Mouse (Mus musculus): ENCODE results near the gene Olfr1201. TPM values are rescaled to one million over a fixed set of nuclear protein-coding genes. Genes with fewer than 3 reads are reported as not detected.

Gene Olfr1201
- total RNA-seq (2021) = not detected

DNA sequence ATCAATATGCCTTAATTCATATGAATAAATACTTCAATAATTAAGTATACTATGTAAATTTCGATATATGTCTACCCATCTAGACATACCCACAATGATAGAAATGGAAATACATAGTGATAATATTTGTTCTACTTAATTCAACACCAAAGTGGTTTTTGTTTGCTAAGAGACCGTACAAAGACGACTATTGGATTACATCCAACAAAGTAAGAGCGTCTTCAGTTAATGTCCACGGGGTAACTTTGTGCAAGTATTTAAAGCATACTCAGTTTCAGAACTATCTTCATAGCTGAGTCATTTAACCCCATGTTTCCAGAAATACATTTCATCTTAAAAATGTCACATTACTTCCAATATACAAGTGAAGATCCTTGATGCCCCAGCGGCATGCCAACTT, at the start of gene Olfr1201:
Gene Olfr1201, plus strand, starts transcription at position 301 of the 400 bp plus-strand sequence.
- no peak for DNase-seq

DNA sequence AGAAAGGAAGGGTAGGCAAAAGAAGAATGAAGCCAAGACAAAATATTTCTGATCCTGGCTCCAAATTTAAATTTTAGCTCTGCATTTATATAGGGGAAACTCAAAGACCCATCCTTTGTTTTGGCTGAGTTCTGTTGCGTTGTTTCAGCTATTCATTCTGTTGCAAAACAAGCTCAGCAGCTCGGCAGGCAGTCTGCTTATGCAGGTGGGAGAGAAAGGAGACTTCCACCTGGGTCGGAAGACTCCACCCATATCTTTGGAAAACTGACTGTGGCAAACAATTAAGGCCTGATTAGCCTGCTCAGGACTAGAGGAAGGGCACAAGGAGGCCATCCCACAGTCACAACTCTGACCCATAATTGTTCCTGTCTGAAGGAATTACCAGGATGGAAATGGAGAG, 49.5 kb upstream of the Olfr1201 start:
- no peak for DNase-seq

DNA sequence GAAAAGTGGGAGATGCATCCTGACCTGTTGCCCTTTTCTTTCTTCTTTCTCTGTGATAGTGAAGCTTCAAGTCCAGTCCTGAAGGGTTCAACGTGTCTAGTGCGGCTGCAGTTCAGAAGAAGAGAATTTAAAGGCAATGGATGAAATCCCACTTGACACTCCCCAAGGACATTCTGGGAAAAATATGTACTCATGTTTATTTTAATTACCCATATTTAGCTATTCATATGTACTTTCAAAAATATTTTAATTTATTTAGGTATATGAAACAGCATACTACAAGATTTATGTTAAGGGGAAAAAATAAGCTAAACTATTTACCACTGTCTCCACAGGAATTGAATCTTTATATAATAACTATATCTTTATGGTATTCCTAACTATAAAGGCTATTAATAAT, 41.6 kb upstream of the Olfr1201 start, which contains the start of gene Olfr1198:
Gene Olfr1198, minus strand, starts transcription at position 101 of the 400 bp plus-strand sequence.
- no peak for DNase-seq

DNA sequence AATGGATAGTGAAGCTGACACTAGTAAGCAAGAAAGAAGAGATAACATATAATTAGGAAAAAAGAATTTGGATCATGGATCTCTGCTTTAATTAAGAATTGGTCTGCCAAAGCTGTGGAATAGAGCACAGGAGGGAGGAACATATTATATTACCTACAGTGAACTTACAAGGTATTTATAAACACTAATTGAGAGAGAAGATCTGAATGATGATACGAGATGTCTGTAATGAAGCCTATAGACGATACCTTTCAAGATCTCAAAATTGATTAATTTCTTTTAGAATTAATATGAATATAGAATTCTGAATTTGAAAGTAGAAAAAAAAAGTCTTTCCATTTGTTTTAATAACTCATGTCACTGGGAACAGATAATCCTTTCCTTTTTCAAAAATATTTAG, 32.5 kb upstream of the Olfr1201 start, which contains the start of gene Olfr1199:
Gene Olfr1199, minus strand, starts transcription at position 101 of the 400 bp plus-strand sequence.
- no peak for DNase-seq

DNA sequence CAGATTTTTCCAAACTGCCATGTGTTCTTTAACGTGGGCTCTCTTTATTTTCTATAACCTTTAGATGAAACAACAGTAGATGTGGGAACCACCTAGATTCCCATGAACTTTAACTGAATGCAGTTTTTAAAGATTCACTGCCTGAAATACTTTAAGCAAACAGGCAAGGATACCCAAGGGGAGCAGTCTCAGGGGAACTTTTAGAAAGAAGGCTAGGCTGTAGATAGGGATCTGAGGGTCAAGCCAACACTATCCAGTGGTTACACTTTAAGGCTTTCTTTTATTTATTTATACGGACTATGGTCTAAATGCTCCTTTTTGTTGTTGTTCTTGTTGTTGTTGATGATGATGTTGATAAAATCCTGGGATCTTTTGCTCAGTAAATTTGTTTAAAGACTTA, 22.4 kb upstream of the Olfr1201 start, which contains the start of gene Olfr1200:
Gene Olfr1200, minus strand, starts transcription at position 101 of the 400 bp plus-strand sequence.
- DNase-seq = no peak

DNA sequence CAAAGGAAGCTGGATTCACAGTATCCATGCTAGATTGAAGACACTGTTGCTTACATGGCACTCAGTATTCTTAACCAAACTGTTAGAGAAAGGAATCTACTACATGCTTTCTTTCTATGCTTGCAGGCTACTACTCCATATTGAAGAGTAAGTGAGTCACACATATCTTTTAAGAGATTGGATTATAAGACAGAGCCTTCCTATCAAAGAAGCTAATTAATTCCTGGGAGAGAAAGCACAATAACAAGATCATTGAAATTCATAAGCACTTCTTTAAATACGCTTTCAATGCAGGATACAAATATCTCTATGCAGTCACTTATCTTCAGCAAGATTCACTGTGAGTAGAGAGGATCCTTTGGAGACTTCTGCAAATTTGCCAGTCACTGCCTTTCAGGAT, 21.4 kb downstream of the Olfr1201 start, which contains the start of gene Olfr1202:
Gene Olfr1202, plus strand, starts transcription at position 301 of the 400 bp plus-strand sequence.
- DNase-seq = no peak

DNA sequence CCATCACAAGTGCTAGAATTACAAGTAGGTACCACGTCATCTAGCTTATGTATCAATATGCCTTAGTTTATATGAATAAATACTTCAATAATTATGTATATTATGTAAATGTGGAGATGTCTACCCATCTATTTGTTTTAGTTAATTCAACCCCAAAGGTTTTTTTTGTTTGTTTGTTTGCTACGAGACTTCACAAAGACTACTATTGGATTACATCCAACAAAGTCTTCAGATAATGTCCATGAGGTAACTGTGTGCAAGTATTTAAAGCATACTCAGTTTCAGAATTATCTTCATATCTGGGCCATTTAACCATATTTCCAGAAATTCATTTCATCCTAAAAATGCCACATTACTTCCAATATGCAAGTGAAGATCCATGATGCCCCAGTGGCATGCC, 36.6 kb downstream of the Olfr1201 start, which contains the start of gene Olfr1205:
Gene Olfr1205, plus strand, starts transcription at position 301 of the 400 bp plus-strand sequence.
- no peak for DNase-seq

DNA sequence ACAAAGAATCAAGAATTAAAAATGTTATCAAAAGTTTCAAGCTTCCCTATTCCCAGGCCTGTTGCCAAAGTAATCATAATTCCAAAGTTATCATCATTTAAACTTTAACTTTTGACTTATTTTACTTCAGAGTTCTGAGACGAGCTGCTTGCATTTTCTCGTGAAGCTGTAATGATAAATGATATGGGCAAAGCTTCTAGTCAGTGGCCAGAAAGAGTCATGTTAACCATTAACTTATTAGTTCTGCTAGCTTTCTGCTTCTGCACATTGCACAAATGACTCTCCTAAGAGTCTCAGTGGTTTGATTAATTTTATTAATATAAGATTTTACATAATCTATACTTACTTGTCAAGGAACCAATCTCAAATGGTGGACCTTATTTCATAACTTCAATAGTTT, 45.6 kb downstream of the Olfr1201 start:
- no peak for DNase-seq

Other genes with a start within 250 kb of the Olfr1201 start
- gene Olfr1188, start 236.1 kb upstream of the Olfr1201 start, total RNA-seq (2021) = not detected
- not detected for gene Olfr1189, start 206.6 kb upstream of the Olfr1201 start, total RNA-seq (2021)
- not detected for gene Olfr1191-ps1, start 152.5 kb upstream of the Olfr1201 start, total RNA-seq (2021)
- not detected for gene Olfr1192-ps1, start 144.5 kb upstream of the Olfr1201 start, total RNA-seq (2021)
- gene Olfr1193, start 117.4 kb upstream of the Olfr1201 start, total RNA-seq (2021) = not detected
- gene Olfr1195, start 103.8 kb upstream of the Olfr1201 start, total RNA-seq (2021) = not detected
- not detected for gene Olfr1196, start 88.4 kb upstream of the Olfr1201 start, total RNA-seq (2021)
- gene Olfr1197, start 60.7 kb upstream of the Olfr1201 start, total RNA-seq (2021) = not detected
- gene Olfr1198, start 41.7 kb upstream of the Olfr1201 start, total RNA-seq (2021) = not detected
- gene Olfr1199, start 32.6 kb upstream of the Olfr1201 start, total RNA-seq (2021) = not detected
- not detected for gene Olfr1200, start 22.5 kb upstream of the Olfr1201 start, total RNA-seq (2021)
- gene Olfr1202, start 21.5 kb downstream of the Olfr1201 start, total RNA-seq (2021) = not detected
- not detected for gene Olfr1205, start 36.7 kb downstream of the Olfr1201 start, total RNA-seq (2021)
- not detected for gene Olfr1204, start 56.3 kb downstream of the Olfr1201 start, total RNA-seq (2021)
- not detected for gene Olfr1206, start 70.2 kb downstream of the Olfr1201 start, total RNA-seq (2021)
- not detected for gene Olfr1208, start 109.3 kb downstream of the Olfr1201 start, total RNA-seq (2021)
- gene Olfr1209, start 122.1 kb downstream of the Olfr1201 start, total RNA-seq (2021) = not detected
- gene Olfr1211, start 145.1 kb downstream of the Olfr1201 start, total RNA-seq (2021) = not detected
- not detected for gene Olfr1212, start 160.9 kb downstream of the Olfr1201 start, total RNA-seq (2021)
- not detected for gene Gm13762, start 187.2 kb downstream of the Olfr1201 start, total RNA-seq (2021)
- gene Olfr1214, start 199.6 kb downstream of the Olfr1201 start, total RNA-seq (2021) = not detected
- not detected for gene Olfr1215, start 213.9 kb downstream of the Olfr1201 start, total RNA-seq (2021)
- not detected for gene Olfr1216, start 225.3 kb downstream of the Olfr1201 start, total RNA-seq (2021)
- gene Olfr1217, start 239.0 kb downstream of the Olfr1201 start, total RNA-seq (2021) = not detected